Mouse (Mus musculus) small intestine, adult 2 months (tissue): ENCODE data around the gene Prtg.

Experiments used
- CTCF ChIP-seq: fragments of 200-500 bp; IDR thresholded peaks from 2 replicates; pipeline ENCODE4 v1.5.1; 2012; ENCODE audit warnings: low read depth, mild to moderate bottlenecking, control low read depth, inconsistent platforms, low read length, moderate library complexity, mixed read lengths; ENCODE audit not compliant: insufficient replicate concordance, insufficient read length; ENCODE audit errors: extremely low read depth
- POLR2A ChIP-seq: fragments of 200-500 bp; IDR thresholded peaks from 2 replicates; pipeline ENCODE4 v1.6.1; 2012; ENCODE audit warnings: low read depth, mild to moderate bottlenecking, control low read depth, inconsistent platforms, low read length, moderate library complexity

DNA sequence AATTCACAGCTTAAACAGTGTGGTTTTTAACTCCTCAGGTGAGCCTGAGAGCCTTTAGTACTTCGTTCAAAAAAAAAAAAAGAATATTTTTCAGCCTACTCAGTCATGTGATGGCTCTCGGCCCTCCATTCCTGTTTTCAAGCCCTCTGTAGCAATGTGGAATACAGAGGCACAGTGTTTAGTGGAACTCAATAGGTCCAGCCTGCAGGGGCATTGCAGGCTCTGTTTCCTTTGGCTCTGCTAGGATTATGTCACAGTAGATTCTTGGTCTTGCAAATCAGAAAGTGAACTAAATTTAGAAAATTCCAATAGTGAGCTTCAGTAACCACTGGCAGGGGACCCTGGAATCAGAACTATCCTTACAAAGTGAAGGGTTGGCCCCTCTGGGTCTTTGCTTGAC, 62.1 kb downstream of the Prtg start:
- TF ChIP-seq POLR2A (no peak), CTCF (no peak)
